Mouse (Mus musculus) T-cell, adult 2 months (primary cell): ENCODE measurements around the gene Pnpla5.
"Not testable (repeated sequence)": the region's sequence is repeated elsewhere in the genome, so short reads cannot be mapped to it uniquely, and the experiment has no call there.

Experiments
- DNase-seq: peaks from one replicate; pipeline ENCODE4 v3.0.0; 2022; ENCODE audit warnings: low spot score

Pnpla5 gene

DNA sequence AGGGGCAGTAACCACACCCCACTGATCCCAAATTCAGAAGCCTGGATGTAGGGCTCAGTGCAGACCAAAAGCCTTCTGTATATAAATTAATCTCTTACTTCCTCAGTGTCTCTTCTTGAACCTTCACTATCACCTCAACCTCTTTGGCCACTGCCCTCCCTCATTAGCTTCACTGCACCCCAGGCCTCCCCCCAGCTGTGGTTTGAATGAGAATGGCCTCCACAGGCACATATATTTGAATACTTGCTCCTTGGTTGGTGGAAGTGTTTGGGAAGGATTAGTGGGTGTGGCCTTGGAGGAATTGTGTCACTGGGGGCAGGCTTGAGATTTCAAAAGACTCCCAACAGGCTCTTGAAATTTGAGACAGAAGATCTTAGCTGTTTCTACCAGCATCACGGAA, 6.5 kb downstream of the Pnpla5 start:
- DNase-seq: no peak

DNA sequence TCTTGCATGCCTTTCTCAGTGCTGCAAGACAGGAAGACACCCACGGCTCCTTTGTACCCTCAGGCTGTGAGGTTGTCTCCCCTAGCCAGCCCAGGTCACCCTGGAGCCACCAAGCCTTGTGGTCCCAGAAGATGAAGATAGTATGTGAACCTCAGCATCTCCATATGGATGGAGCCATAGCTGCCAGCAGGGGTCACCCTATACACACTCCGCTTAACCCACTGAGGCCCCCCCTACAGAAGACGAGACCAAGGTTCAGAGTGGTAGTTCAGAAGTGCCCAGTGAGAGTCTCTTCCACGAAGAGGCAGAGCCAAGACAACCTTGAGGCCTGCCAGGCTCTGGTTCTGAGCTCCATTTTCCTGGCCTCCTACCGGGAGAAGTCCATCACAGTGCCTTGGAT, 7.2 kb downstream of the Pnpla5 start:
- no peak for DNase-seq

DNA sequence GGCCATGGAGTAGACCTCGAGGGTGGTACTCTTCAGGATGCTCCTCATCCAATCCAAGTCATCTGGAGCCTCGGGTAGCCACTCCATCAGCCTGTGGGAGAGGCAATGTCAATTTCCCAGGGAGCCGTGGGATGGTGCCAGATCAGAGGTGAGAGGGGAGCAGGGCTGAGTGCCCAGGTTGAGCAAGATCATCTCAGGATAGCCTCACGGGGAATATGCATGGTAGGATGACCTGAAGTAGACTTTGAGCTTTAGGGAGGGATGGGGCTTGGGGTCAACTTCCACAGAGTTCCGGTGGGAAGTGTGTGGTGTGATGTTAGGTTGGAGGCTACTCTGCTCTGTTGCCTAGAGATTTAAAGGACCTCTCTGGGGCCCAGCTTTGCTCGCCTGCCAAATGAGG, 9.1 kb downstream of the Pnpla5 start:
- DNase-seq: no peak

DNA sequence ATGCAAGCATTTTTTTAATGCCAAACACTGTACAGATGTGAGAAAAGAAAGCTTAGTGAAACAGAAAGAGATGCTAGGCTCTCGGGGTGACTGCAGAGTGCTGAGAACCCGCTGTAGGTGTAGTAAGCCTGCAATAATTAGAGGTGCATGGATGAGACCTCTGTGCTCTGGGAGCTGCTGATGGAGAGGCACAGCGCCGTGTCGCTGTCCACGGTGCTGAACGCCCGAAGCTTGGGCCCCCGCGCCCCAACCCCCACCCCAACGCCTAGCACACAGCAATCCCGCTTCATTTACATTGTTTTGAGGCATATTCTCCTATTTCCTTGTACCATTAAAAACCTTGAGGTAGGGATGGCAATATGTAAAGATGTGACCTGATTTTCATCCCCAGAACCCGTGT, 14.1 kb downstream of the Pnpla5 start:
- no peak for DNase-seq

DNA sequence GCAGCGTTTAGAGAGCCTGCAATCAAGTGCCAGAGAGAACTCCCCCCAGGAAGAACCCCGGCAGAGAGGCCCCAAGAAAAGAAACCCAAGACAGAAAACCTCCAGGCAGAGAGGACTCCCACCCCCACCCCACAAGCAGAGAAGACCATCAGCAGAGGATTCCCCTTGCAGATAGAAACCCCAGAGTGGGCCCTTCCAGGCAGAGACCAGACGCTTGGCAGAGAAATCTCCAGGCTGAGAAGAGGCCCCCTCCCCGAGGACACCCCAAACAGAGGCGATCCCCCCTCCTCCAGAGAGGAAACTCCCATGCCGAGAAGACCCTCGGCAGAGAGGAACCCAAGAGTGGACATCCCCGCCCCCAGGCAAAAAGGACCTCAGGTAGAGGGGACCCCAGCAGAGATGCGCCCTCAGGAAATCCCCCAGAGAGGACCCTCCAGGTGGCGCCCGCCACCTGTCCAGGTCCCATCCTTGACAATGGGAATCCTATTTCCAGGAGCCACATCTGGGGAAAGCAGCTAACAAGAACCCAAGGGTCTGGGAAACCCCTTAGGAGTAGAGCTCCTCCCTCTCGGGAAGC, 17.0 kb downstream of the Pnpla5 start:
- DNase-seq: no peak

DNA sequence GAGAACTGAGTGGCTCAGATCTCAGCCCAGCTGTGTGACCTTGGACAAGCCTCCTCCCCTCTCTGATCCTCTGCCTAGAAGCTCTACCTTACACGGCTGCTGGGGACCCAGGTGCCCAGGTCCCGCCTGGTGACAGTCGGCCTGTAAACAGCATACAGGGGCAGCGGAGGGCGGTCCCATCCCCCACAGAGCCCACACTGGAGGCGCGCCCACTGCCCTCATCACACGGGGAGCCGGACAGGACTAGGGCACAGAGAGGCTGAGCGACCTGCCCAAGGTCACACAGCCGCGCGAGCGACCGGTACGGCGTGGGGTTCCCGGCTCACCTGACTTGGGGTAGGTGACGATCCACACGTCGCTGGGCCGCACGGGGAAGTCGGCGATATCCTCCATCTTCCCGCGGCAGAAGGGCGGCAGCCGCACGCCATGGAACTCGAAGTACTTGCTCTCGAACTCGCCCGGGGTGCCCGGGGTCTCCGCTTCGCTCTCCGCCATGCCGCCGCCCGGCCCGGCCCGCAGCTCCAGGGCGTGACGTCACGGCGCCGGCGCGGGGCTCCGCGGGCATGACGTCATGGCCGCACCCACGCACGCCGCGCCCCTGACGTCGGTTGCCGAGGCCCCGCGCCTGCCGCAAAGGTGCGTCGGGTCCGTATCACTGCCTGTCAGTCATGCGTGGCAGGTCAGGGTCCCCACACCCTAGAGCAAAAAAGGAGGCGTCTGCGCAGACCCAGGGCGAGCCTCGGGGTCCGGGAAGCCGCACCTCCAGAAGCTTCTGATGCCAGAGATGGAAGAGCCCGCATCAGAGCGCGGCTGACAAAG, 17.7 kb downstream of the Pnpla5 start, which contains the start of gene Sult4a1:
Gene Sult4a1 (minus strand): TSS at position 650 of the 819 bp plus-strand sequence.
- no peak for DNase-seq

DNA sequence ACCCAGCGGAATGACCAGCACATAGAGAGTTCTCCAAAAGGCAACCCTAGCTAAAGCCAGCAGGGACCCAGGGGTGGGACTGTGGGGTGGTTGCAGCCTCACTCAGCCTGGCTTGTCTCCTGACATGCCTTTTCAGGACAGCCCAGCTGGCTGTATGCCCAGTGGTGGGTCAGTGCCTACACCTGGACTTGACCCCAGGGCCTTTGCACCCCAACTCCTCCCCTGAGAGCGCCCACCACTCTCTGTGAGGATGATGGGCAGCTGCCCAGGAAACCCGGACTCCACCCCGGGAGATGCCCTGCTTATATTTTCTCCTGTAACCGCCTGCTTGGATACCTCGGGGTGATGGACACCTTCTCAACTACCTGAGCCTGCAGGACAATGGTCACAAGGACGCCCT, 18.3 kb downstream of the Pnpla5 start:
- DNase-seq: no peak

DNA sequence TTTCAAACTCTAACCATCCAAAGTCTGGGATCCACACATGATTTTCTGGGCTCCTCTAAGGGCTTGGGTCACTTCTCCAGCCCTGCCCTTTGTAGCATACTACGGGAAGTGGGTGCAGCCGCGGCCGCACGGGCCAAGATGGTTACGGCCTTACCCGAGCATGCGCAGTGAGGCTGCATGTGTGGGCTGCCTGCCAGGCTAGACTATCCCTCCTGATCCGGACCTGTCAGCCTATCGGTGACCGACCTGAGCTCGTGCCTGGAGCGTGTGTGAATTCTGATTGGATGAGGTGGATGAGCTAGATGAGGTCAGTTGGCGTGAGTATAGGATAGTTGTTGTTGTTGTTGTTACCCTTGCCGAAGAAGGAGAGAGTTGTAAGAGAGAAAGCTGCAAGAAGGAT, 25.4 kb downstream of the Pnpla5 start:
- not testable (repeated sequence) for DNase-seq

DNA sequence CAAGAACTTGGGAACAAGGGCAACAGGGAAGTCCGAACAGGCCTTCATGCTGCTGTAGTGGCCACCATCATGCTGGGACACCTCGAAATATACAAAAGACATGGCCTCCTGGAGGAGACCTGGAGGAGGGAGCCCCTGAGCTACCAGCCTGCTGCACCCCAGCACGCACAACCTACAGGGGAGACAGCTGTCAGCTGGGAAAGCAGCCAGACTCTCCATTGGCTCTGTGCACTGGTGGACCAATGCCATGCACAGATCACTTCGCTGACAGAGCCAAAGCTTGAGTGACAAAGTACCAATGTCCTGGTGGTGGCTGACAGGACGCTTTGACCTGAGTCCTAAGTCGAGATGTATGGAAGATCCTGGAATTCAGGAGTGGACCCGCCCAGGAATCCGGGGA, 26.9 kb downstream of the Pnpla5 start:
- DNase-seq: no peak

DNA sequence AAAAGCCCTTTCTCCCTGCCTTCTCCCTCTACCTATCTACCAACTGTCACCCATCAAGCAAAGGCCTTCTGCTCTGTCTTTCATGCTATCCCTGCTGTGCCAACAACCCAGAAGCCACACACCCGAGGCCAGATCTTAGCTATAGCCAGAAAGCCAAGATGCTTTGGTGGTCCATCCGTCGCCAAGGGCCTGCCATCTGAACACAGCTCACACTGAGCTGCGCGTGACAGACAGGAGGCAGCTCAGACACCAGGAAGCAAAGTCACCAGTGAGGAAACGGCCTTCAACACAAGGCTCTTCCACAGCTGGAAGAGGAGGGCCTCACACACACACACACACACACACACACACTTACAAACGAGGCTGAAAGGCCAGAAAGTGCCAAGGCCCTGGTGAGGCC, 28.1 kb downstream of the Pnpla5 start:
- no peak for DNase-seq

DNA sequence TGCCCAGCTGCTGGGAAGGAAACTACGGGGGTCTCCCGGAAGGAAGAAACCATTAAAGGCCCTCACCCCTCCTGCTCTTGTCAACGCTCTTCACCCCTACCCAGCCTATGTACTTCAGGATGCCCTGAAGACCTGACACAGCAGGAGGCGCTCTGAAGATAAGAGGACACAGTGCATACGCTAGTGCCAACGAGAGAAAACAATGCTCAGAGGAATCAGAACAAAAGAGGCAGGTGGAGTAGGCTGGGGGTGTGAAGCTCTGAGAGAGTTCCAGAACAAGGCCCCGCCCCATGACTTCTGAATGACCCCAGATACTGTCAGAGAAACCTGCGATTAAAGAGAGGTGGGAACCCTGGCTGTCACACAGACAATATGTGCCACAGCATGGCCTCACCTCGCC, 36.2 kb downstream of the Pnpla5 start:
- no peak for DNase-seq

DNA sequence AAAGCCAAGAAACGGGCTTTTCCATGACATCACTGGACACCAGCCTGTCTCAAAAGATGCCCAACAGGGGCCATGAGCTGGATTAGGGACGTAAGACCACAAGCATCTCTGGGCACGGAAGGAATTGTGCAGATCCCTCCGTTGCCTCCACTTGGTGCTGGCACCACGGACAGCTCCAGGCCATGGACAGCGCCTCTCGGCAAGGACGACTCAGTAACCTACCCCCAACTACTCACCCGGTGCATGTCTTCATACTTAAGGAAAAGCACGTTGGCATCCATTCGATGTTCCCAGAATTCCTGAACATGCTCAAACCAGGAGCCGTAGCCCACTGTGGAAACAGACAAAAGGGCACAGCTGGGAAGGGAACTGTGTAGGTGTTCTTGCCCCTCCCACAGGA, 36.6 kb downstream of the Pnpla5 start:
- no peak for DNase-seq

DNA sequence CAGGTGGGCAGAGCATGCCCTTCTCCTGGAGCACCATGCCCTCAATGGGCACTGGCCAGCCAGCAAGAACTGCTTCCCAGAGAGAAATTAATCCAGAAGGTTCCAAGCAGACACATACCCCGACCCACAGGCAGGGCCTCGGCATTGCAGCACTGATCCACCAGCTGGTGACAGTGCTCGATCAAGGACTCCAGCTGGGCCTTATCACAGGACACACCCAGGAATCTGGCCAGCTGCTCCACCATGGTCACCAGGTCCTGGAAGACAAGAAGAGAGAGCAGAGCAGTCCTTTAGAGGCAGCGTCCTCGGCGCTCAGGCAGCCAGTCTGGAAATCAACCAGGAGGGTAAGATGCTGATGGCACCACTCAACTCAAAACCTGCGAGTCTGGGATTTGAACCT, 42.9 kb downstream of the Pnpla5 start:
- no peak for DNase-seq

DNA sequence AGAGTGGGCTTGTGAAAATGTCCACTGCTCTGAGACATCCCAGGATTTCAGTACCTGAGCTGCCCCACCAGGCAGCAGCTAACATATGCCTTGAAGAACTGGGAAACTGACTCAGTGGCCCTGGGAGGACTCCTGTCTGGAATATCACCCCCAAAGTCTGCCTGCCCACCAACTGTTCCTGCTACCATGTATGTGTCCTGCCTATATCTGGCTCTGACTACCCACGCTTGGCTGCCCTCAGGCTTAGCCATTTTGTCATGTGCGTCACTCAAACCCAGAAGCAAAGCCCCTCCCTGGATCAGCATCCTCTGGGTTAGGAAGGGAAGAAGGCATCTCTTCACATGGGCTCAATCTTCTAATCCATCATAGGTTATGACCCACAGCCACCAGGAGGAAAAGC, 43.5 kb downstream of the Pnpla5 start:
- DNase-seq: no peak

DNA sequence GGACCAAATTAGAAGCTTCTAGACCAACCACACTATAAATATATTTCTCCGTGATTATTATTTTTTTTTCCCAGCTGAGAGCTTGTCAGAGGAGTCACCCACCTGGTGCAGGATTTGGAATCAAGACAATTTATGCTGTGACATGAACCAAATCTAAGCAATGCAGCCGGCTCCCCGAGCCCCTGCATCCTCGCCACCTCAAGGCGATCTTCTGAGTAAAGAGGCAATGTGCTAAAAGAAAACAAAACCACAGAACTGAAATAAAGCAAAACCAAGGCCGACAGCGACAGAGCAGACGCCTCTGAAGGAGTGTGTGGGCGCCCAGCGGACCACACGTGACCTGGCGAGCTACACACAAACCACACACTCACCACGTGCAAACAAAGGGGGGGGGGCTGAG, 44.3 kb downstream of the Pnpla5 start:
- DNase-seq: no peak

DNA sequence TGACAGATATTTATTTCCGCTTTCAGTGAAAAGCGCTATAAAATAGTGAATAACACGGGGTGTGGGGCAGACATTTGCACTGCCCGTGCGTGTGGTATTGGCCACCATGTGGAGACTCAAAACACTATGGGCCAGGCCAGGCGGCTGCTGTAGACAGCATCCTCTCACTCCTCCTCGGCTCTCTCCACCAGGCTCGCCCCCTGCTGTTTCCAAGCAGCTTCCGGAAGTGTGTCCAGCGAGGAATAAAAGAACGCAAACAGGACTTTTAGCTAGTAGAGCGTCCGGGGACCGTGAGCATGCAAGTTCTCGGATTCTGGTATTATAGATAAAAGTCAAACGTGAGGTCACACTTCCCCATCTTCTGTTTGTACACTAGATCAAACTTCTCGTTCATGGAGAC, 45.8 kb downstream of the Pnpla5 start:
- DNase-seq: no peak

DNA sequence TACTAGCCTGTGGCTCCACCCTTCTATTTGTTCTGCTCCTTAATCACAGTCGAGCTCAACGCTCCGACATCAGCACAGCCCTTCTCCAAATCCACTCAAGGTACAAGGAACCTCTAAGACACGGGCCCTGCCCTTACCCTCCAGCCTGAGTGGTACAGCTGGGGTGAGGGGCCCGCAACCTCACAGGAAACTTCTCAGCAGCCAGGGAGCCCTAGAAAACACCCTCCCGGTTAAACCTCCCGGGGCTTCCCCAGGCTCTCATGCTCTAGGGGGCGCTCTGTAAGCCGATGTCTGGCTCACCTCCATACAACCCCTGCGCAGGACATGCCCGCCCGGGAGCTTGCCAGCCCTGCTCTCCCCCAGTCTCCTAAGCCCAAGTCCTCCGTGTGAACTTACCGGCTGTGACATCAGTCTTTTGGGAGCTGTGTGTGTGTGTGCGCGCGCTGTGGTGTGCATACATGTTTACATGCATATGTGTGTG, 48.2 kb downstream of the Pnpla5 start:
- no peak for DNase-seq

DNA sequence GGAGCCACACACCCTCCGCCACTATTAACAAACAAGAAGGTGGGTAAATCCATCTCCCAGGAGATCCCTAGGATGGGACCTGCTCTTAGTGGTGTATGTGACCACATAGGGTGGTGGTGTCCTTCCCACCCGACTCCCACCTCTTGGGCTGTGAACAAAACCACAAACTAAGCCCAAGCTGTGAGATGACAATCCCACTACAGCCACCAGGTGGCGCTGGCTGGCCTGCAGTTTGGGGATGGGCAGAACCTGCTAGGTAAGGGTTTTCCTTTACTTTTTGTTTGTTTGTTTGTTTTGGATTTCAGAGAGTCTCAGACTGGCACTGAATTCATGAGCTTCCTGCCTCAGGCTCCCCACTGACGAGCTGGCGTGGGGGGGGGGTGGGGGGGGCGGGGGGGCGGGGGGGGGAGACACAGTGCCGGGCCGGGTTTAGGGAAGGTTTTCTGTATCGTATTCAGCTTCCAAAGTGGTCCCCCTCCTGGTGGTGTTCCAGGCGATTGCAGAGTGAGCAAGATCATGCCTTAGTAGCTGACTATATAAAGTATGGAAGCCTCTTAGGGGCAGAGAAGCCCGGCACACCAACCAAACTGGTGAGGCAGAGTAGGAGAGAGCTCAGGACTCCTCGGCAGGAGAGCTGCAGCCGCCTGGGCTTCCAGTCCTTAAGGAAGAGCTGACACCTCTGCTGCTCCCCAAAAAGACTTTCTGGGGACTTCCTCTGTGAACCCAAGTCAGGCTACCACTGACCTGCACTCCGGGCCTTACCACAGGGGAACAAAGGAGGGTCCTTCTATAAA, 48.9 kb downstream of the Pnpla5 start:
- peak; percentile 15 for DNase-seq

DNA sequence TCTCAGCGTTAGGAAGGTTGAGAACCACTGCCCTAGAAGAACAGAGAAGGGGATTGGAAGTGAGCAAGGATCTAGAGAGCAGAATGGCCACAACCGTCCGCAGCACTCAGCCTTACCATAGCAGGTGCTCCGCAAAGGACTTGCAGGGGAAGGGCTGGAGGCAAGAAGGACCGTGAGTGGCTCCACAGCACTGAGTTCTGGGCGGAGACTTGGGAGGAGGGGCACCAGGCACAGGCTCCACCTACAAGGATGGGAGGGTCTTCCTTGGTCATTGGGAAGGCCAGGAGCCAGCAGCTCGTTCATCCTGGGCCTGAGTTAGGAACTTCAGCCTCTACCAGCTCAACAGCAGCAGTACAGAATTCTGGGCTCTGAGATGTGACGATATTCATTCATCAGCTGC, 49.9 kb downstream of the Pnpla5 start:
- no peak for DNase-seq

DNA sequence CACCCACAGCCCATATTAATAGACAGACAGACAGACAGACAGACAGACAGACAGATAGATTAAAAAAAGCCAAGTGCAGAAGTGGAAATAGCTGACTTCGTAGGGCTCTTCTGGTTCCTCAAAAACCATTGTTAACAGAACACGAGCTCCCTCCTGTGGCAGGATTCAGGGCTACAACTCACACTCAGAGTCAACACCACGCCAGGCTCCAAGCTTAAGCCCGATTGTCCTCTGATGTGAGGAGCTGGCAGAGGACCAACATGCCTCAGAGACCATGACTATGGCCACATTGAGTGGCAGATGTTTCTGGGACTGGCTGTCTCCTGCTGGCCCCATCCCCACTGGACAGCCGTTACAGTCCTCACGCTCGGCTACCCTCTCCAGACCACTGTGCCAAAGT, 50.7 kb downstream of the Pnpla5 start:
- no peak for DNase-seq

DNA sequence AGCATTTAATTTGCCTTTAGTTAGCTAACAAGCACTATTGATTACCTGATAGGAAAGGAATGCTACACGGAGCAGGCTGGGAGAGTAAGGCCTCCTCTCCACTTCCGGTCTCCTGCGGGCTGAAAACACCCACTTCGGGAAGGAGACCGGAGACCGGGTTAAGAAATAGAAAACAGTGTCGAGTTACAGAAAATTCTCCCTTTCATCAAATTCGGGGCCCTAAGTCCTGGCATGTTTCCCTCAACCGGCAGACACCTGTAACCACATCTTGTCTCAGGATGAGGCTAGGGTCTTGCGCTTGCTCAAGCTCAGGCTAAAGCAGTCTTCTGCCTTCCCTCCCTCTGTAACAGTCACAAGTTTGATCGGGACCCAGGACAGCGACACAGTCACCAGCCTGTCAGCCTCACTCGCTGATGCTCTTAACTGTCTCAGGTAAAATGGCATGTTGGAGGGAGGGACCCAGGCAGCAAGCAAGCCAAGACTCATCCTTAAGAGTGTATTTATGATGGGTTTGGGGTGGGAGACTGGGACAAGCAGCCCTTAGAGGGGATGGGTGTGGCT, 52.8 kb downstream of the Pnpla5 start:
- DNase-seq: no peak

DNA sequence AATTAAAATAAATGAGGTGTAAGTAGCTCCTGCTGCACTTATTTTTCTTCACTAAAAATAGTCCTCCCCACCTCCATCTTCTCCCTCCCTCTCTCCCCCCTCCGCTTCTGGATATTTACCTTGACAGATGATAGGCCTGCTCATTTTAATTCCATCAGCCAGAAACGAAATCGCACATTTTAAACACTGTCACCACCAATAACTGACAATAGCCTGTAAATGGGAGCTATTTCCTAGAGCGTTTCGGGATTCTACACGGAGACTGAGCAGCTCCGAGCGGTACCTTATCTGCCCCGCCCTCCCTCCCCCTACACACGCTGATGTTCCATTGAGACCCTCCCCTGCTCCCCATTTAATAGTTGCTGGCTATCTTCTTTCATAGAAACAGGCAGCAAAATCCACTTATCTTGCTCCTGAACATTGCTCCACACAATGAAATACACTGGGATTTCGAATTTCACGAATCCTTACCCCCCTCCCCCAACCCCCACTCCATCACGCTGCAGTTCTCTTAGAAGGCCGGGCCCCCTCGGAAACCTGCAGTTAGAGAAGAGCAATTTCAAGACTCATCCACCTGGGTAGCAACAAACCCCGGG, 53.4 kb downstream of the Pnpla5 start:
- no peak for DNase-seq
